Mouse (Mus musculus): Measurements from ENCODE around the gene Iqsec1. TPM values are rescaled to one million over a fixed set of nuclear protein-coding genes. Genes with fewer than 3 reads are reported as not detected.

The Iqsec1 gene
- polyA plus RNA-seq, 1 experiment from 2014 or later = 16.9 TPM

DNA sequence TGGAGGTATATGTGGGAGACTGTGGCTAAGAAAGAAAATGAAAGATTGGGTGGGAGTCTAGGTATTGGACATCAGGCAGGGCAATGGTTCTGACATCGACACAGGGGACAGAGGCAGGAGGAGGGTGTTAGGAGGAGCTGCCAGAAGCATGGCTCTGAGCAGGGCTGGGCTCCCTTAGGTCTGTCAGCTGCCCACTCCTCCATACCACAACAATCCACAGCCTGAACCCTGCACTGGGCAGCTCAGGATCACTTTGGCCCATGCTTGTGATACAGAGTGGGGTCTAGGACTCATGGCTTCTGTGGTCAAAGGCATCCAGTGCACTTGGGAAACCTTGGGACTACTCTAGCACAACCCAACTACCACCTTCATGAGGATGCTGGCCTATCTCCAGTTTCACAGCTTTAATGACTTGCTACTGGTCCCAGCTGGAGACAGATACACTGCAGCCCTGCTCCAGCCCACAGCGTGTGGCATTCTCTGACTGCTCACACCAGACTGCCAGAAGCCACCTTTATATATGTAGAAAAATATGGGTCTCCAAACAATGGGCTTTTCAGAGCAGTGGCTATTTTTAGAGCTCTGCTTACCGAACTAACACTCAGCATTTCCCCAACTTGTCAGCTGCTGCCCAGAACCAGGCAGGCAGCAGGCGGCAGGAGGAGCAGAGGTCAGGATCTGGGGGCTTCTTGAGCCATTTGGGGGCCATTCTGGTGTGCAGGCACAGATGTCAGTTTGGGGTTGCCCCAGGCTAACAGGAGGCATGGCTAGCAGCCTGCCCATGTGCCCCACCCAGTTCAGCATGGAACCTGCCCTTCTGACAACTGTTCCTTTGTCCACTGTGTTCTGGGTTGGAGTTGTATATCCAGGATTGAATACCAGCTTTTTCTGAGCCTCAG, 285.4 kb downstream of the Iqsec1 start:
- no peaks in the 10 kb centered on the region for H3K36me3 ChIP-seq
- H3K4me3 ChIP-seq (replicated peaks) = no peak overlapping the region
- 33% methylated on average over 4 of the region's 4 CpGs for WGBS
- peaks cover 82% of the 10 kb centered on the region for H3K4me1 ChIP-seq (replicated peaks)
- no peaks in the 10 kb centered on the region for H3K9me3 ChIP-seq
- ATAC-seq = peak; percentile 22; the same call in 1 of the 2 replicates
- H3K27ac ChIP-seq = peak overlapping the region; percentile 69
- H3K4me2 ChIP-seq (replicated peaks) = no peak overlapping the region
- no peaks in the 10 kb centered on the region for H3K27me3 ChIP-seq
- no peak overlapping the region for H3K9ac ChIP-seq (replicated peaks)

DNA sequence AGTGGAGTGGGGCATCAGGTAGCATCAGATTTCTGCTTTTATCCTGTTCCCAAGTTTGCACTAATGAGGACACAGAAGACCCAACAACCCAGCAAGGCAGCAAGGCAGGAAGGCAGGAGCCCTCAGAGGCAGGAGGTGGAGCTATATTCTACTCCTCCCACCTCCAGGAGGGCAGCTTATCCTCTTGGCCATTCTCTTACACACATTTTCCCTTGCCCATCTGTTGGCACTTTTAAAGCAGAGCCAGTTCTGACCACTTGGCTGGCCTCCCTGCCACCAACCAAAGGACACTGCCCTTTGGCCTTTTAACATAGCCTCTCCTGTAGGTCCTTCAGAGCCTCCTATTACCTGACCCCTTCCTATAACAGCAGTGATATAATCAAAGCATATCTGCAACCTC, 286.3 kb downstream of the Iqsec1 start:
- H3K27me3 ChIP-seq = no peaks in the 10 kb centered on the region
- no peaks in the 10 kb centered on the region for H3K9me3 ChIP-seq
- peaks cover 78% of the 10 kb centered on the region for H3K4me1 ChIP-seq (replicated peaks)
- no peak overlapping the region for H3K9ac ChIP-seq (replicated peaks)
- H3K4me3 ChIP-seq (replicated peaks) = no peak overlapping the region
- no peak overlapping the region for H3K4me2 ChIP-seq (replicated peaks)
- H3K36me3 ChIP-seq = no peaks in the 10 kb centered on the region
- no peak for ATAC-seq
- H3K27ac ChIP-seq = no peak overlapping the region

DNA sequence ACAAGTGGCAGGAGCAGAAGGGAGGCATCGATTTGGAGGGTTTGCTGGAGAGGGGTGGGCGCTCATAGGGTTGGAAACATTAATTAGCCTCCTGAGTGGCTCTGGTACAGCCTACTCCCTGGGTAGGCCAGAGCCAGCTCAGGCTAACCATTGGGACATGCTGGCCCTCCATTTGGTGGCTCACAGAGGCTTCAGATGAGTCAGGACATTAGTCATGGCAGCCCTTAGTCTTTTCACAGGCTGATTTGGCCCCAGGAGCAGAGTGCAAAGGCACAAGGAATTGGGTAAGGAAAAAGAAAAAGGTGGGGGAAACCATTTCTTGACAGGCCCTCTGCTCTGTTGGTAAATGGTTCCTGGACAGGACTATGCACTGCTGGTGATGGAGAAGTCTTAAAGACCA, 287.1 kb downstream of the Iqsec1 start:
- Histone ChIP-seq H3K4me2 (replicated peaks) (no peak overlapping the region), H3K9me3 (no peaks in the 10 kb centered on the region), H3K36me3 (no peaks in the 10 kb centered on the region), H3K27ac (no peak overlapping the region), H3K9ac (replicated peaks) (no peak overlapping the region), H3K27me3 (no peaks in the 10 kb centered on the region), H3K4me3 (replicated peaks) (no peak overlapping the region), H3K4me1 (replicated peaks) (peaks cover 70% of the 10 kb centered on the region)
- ATAC-seq = no peak
- WGBS = 86% methylated on average over 2 of the region's 2 CpGs

DNA sequence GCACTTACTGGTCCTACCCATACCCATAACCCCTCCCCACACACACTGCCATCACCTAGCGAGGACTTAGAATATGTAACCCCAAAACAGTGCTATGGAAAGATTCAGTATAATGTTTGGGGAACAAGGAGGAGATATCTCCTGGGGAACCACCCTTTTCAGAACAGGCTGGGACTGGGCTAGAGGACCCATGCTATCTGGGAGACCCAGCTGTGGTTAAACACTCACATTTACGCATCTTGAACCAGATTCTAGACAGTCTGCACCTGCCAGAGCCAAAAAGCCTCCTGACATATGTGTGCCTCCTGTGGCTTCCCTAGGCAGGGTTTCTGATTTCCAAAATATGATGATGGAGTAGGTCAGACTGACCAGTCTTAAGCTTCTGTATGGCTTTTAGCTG, 287.7 kb downstream of the Iqsec1 start:
- Histone ChIP-seq H3K36me3 (no peaks in the 10 kb centered on the region), H3K9me3 (no peaks in the 10 kb centered on the region), H3K4me2 (replicated peaks) (no peak overlapping the region), H3K27ac (no peak overlapping the region), H3K9ac (replicated peaks) (no peak overlapping the region), H3K4me3 (replicated peaks) (no peak overlapping the region), H3K27me3 (no peaks in the 10 kb centered on the region), H3K4me1 (replicated peaks) (peaks cover 64% of the 10 kb centered on the region)
- no peak for ATAC-seq
- WGBS = 87% methylated on average over 2 of the region's 2 CpGs

DNA sequence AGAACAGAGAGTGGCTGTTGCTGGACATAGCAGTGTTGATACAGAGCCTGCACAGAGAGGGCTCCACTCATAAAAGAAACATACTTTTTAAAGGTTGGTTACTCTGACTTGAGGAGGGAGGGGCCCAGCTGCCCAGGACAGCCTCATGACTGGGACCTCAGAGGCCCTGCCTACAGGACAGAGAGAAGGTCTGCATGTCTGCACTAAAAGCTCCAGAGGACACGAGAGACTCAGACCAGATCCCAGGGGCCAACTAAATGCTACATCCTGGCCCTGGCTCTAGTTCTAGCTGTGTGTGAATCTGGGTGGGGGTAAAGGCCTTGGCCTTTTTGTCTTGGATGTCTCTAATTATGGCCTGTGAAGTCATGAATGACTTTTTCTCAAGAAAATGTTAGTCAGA, 288.4 kb downstream of the Iqsec1 start:
- no peak for ATAC-seq
- Histone ChIP-seq H3K36me3 (no peaks in the 10 kb centered on the region), H3K9ac (replicated peaks) (no peak overlapping the region), H3K27me3 (no peaks in the 10 kb centered on the region), H3K27ac (no peak overlapping the region), H3K4me3 (replicated peaks) (no peak overlapping the region), H3K4me2 (replicated peaks) (no peak overlapping the region), H3K9me3 (no peaks in the 10 kb centered on the region), H3K4me1 (replicated peaks) (peaks cover 61% of the 10 kb centered on the region)
- WGBS = 75% methylated on average over 1 of the region's 1 CpGs

DNA sequence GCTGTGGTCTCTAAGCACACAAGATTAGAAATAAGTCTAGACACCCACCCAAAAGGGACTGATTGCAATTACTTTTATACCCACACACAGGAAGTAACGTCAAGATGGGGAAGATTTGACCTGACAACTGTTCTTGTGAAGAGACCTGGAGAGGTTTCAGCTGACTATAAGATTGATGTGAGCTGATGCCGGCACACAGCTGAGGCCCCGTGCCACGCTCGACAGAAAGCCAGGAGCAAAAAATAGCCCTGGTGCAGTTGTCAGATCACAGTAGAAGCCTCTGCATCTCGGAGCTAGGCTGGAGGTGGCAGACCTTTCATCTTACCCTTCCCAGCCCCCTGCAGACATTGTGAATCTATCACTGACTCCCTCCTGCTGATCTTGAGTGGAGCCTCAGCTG, 289.6 kb downstream of the Iqsec1 start:
- no peak overlapping the region for H3K4me3 ChIP-seq (replicated peaks)

DNA sequence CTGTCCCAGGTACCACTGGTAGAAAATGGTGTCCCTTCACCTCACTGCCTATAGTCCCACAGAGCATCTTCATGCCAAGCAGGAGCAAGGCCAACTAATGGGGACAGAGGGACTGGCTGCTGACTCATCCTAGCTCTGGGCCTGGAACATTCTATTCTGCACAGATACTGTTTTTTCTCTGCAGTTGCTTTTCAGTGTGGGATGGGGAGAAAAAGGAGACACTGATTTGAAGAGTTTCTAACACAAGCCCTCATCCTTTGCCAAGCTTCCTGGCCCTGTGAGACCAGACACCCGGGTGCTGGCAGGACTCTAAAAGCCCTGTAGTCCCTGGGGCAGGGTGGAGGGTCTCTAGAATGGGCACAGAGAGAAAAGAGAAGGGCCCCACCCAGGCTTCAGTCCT, 292.7 kb downstream of the Iqsec1 start:
- 92% methylated on average over 1 of the region's 1 CpGs for WGBS
- Histone ChIP-seq H3K27ac (no peak overlapping the region), H3K9me3 (no peaks in the 10 kb centered on the region), H3K4me1 (replicated peaks) (peaks cover 20% of the 10 kb centered on the region), H3K4me3 (replicated peaks) (no peak overlapping the region), H3K27me3 (no peaks in the 10 kb centered on the region), H3K4me2 (replicated peaks) (no peak overlapping the region), H3K36me3 (peaks cover 38% of the 10 kb centered on the region), H3K9ac (replicated peaks) (no peak overlapping the region)
- no peak for ATAC-seq

More for the DNA sequence above, 289.6 kb downstream of the Iqsec1 start:
- Histone ChIP-seq H3K27ac (no peak overlapping the region), H3K4me2 (replicated peaks) (no peak overlapping the region), H3K4me1 (replicated peaks) (peaks cover 49% of the 10 kb centered on the region), H3K36me3 (peaks cover 9% of the 10 kb centered on the region), H3K9ac (replicated peaks) (no peak overlapping the region), H3K27me3 (no peaks in the 10 kb centered on the region), H3K9me3 (no peaks in the 10 kb centered on the region)
- 49% methylated on average over 6 of the region's 6 CpGs for WGBS
- ATAC-seq = no peak

DNA sequence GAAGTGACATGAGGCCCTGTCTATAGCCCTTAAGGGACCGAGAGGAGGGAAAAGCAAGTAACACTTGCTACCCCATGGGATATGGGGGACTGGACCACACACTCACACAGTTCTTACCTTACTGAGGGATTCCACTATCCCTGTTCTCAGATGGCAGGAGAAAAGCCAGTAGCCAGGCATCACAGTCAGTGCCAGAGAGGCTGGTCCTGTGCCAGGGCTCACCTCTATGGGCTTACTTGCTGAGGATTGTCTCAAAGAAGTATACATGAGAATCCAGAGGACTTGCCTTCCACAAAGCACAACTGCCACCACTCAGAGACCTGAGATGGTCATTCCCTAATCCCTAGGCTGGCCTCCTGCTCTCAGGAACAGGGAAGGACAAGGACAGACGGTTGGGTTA, 296.1 kb downstream of the Iqsec1 start:
- 91% methylated on average over 2 of the region's 2 CpGs for WGBS
- peaks cover 69% of the 10 kb centered on the region for H3K36me3 ChIP-seq
- no peak overlapping the region for H3K9ac ChIP-seq (replicated peaks)
- H3K4me1 ChIP-seq (replicated peaks) = no peaks in the 10 kb centered on the region; the same call in 1 of the 2 replicates
- no peak overlapping the region for H3K4me2 ChIP-seq (replicated peaks)
- ATAC-seq = no peak
- no peak overlapping the region for H3K27ac ChIP-seq
- no peaks in the 10 kb centered on the region for H3K9me3 ChIP-seq
- no peaks in the 10 kb centered on the region for H3K27me3 ChIP-seq
- H3K4me3 ChIP-seq (replicated peaks) = no peak overlapping the region

DNA sequence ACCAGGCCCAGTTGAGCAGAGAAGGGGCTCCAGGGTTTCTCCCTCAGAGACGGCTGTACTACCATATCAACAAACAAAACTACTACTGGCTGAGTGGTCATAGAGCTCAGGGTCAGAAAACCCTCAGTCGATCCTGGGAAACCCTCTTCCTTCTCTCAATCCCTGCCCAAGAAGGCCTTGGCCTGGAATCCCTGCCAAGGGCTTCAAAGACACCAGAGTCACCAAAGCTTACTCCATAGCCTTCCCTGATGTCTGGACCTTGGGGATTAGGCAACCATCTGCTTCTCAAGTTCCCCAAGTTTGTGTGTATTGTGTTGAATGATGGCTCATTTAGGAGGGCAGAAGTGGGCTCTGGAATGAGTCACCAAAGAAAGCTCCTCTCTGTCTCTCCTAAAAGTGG, 296.6 kb downstream of the Iqsec1 start:
- no peak for ATAC-seq
- no peak overlapping the region for H3K27ac ChIP-seq
- no peak overlapping the region for H3K9ac ChIP-seq (replicated peaks)
- no peak overlapping the region for H3K4me3 ChIP-seq (replicated peaks)
- 73% methylated on average over 2 of the region's 2 CpGs for WGBS
- no peaks in the 10 kb centered on the region; the same call in 1 of the 2 replicates for H3K4me1 ChIP-seq (replicated peaks)
- H3K4me2 ChIP-seq (replicated peaks) = no peak overlapping the region
- no peaks in the 10 kb centered on the region for H3K27me3 ChIP-seq
- peaks cover 71% of the 10 kb centered on the region for H3K36me3 ChIP-seq
- H3K9me3 ChIP-seq = no peaks in the 10 kb centered on the region

DNA sequence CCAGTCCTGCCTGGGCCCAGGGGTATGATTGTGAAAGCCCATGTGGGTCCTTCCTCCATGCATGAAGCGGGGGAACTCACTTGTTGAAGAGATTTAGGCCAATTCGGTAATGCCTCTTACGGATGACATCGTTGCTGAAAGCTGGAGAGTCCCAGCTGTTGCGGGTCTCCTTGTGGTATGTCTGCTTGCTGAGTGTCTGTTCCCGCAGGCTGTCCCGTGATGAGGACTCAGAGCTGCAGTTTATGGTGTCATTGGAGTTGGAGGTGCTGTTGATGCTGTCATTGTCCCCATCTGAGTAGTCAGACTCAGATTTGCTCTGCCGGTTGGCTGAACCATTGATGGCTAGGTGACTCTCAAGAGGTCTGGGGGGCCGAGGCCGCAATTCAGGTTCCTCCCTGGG, 299.0 kb downstream of the Iqsec1 start:
- no peak overlapping the region for H3K4me2 ChIP-seq (replicated peaks)
- no peak overlapping the region for H3K9ac ChIP-seq (replicated peaks)
- no peaks in the 10 kb centered on the region for H3K27me3 ChIP-seq
- peaks cover 70% of the 10 kb centered on the region for H3K36me3 ChIP-seq
- no peak overlapping the region for H3K27ac ChIP-seq
- 95% methylated on average over 10 of the region's 10 CpGs for WGBS
- H3K4me1 ChIP-seq (replicated peaks) = no peaks in the 10 kb centered on the region; the same call in 1 of the 2 replicates
- no peaks in the 10 kb centered on the region for H3K9me3 ChIP-seq
- no peak for ATAC-seq
- no peak overlapping the region for H3K4me3 ChIP-seq (replicated peaks)

DNA sequence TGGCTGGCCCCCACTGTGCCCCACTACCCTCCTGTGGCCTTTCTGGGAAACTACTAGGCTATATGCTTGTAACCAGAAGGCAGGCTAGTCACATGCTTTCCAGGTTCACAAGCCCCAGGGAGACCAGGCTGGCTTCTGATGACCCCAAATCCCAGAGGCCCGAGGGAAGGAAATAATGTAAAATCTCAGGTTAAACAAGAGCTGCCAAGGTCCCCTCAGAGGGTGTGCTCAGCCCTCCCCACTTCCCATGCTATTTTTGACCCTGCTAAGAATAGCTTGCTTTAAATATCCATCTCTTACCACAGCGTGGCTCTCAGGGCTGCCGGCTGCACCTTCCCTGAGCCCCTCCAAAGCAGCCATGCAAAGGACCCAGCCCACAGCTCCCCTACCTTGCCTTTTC, 299.7 kb downstream of the Iqsec1 start:
- Histone ChIP-seq H3K4me2 (replicated peaks) (no peak overlapping the region), H3K27ac (no peak overlapping the region), H3K4me3 (replicated peaks) (no peak overlapping the region), H3K9me3 (no peaks in the 10 kb centered on the region), H3K36me3 (peaks cover 65% of the 10 kb centered on the region), H3K27me3 (no peaks in the 10 kb centered on the region), H3K9ac (replicated peaks) (no peak overlapping the region), H3K4me1 (replicated peaks) (no peaks in the 10 kb centered on the region; the same call in 1 of the 2 replicates)
- no peak for ATAC-seq
- WGBS = 77% methylated on average over 3 of the region's 3 CpGs

DNA sequence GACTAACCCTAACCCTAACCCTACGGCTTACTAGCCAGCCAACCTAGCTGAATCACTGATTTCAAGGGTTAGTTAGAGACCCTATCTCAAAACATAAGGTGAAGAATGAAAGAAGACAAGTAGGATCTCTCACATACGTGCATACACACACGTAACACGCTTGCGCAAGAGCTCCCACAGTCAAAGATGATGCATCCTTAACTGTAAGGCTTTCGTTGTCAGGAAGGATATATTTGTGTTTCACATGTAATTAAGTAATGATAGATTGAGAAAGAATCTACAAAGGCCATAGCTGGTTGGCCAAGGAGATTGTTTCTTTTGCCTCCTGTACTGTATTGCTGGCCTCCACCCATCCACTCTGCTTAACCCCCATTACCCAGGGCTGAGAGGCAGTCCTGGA, 300.5 kb downstream of the Iqsec1 start:
- H3K4me3 ChIP-seq (replicated peaks) = no peak overlapping the region
- H3K36me3 ChIP-seq = peaks cover 59% of the 10 kb centered on the region
- H3K9me3 ChIP-seq = no peaks in the 10 kb centered on the region
- WGBS = 95% methylated on average over 6 of the region's 6 CpGs
- no peaks in the 10 kb centered on the region for H3K27me3 ChIP-seq
- ATAC-seq = no peak
- H3K27ac ChIP-seq = no peak overlapping the region
- H3K4me1 ChIP-seq (replicated peaks) = no peaks in the 10 kb centered on the region; the same call in 1 of the 2 replicates
- H3K4me2 ChIP-seq (replicated peaks) = no peak overlapping the region
- H3K9ac ChIP-seq (replicated peaks) = no peak overlapping the region

DNA sequence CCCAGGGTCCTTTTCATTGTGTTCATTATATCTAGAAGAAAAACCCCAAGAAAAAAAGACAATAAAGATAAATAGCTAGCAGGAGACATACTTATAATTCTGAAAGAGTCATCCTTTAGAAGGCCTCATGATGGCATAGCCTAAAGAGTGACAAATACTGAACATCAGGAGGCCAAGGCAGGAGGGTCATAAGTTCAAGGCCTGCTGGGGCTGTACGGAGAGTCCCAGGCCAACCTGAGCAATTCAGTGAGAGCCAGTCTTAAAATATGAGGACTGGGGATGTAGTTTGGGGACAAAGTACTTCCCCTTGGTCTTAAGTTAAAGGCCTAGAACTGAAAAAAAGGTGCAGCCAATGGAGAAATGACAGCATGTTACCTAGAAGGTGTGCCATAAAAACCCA, 301.7 kb downstream of the Iqsec1 start:
- no peaks in the 10 kb centered on the region for H3K27me3 ChIP-seq
- H3K36me3 ChIP-seq = peaks cover 47% of the 10 kb centered on the region
- no peak overlapping the region for H3K4me2 ChIP-seq (replicated peaks)
- no peaks in the 10 kb centered on the region for H3K9me3 ChIP-seq
- no peaks in the 10 kb centered on the region; the same call in 1 of the 2 replicates for H3K4me1 ChIP-seq (replicated peaks)
- no peak overlapping the region for H3K4me3 ChIP-seq (replicated peaks)
- H3K9ac ChIP-seq (replicated peaks) = no peak overlapping the region
- H3K27ac ChIP-seq = no peak overlapping the region
- ATAC-seq = no peak
- 84% methylated on average over 1 of the region's 1 CpGs for WGBS

Measured in midbrain, embryonic 13.5 days (tissue).